22 mouse cellular contexts compared by ENCODE assay signal in genomic region chr11:67353011-67353410, GRCm38 (mm10). TPM values are rescaled to one million over a fixed set of nuclear protein-coding genes. Genes with fewer than 3 reads are reported as not detected.
A peak's percentile ranks its signal among the peaks of the same experiment; 100 is the strongest.
DNase-seq lines count a peak whose midpoint lies in the region; ATAC-seq and TF ChIP-seq lines count a peak whose summit lies in the region.
"Had no signal": no experiment of that assay in that cellular context is flagged by ENCODE, and none has a peak within 500 bp of the region (broad histone marks: within the 10 kb centered on the region; RNA-seq: fewer than 3 reads in every experiment).

No protein-coding gene starts in this region.

- peak; percentile 60 for TF ChIP-seq CTCF in layer of hippocampus, adult 2 months (conservative IDR thresholded peaks at IDR 0.05)

- no peak for DNase-seq in layer of hippocampus, adult 2 months (ENCODE audit: low spot score in 2 of 2)
- DNase-seq in layer of hippocampus, adult 8-10 months (ENCODE audit: low spot score in 2 of 2) = no peak
- peak; percentile 30 for DNase-seq in A20 (ENCODE audit: low read depth, low spot score)
- DNase-seq in ES-CJ7 (ENCODE audit: low read depth, low spot score) = peak; percentile 46
- DNase-seq in adrenal gland, postnatal 36 days = no peak
- DNase-seq in left cerebral cortex, adult 9 months (ENCODE audit: low spot score in 2 of 2) = no peak
- DNase-seq: cerebellum, adult 18-20 months; kidney, adult 18-20 months; kidney, postnatal 25 days had no signal

- peak; percentile 42; the same call in 1 of the 2 replicates for ATAC-seq in megakaryocyte progenitor cell, adult 5-6 weeks (replicated peaks; ENCODE audit: poor library complexity)
- ATAC-seq: forebrain, embryonic 16.5 days; Patski had no signal

- H3K4me3 ChIP-seq in layer of hippocampus, adult 2 months = no peak overlapping the region
- H3K4me3 ChIP-seq: erythroblast, embryonic 14.5 days; heart, embryonic 12.5 days; hindbrain, embryonic 10.5 days; limb, embryonic 10.5 days; liver, embryonic 15.5 days; neural tube, embryonic 13.5 days; stomach, embryonic 15.5 days had no signal

- no peak overlapping the region for H3K27ac ChIP-seq in layer of hippocampus, adult 2 months
- H3K27ac ChIP-seq: hindbrain, embryonic 10.5 days; limb, embryonic 10.5 days; liver, embryonic 15.5 days; macrophage; neural tube, embryonic 13.5 days; stomach, embryonic 15.5 days had no signal

RNA-seq across cellular contexts. Expression of gene Myh13, which starts 31.6 kb away (rescaled TPM):
- total RNA-seq in layer of hippocampus, adult 2 months (2021) = under 1 TPM; 0.10 to 0.12 TPM
- total RNA-seq in layer of hippocampus, adult 8-10 months (2022) = under 1 TPM in 2 of 4 experiments, not detected in 2; 0.11 to 0.45 TPM
- total RNA-seq in megakaryocyte progenitor cell, adult 5-6 weeks (2015) = not detected in 2 replicates
- total RNA-seq in megakaryocyte progenitor cell, adult 5-6 weeks (2017) = not detected in 2 replicates
- not detected for total RNA-seq in adrenal gland, postnatal 36 days (2021)
- total RNA-seq: adrenal gland, adult 18-20 months; monocyte, adult 5-6 weeks had no signal

Comparison
In these comparisons a context has a peak if more than half of its experiments do, and no peak if none do; other contexts are left out.
1. DNase-seq: peak in A20 (single experiment) and ES-CJ7 (single experiment); none in layer of hippocampus, adult 2 months (0 of 2), layer of hippocampus, adult 8-10 months (0 of 2), adrenal gland, postnatal 36 days (0 of 2) and left cerebral cortex, adult 9 months (0 of 2).